Mouse (Mus musculus) kidney, adult 8-10 months (tissue): ENCODE measurements around the gene Cebpzos.

Source experiments
- DNase-seq, 2 experiments: peaks; one replicate each; pipeline ENCODE4 v3.0.0; 2022

The Cebpzos gene

DNA sequence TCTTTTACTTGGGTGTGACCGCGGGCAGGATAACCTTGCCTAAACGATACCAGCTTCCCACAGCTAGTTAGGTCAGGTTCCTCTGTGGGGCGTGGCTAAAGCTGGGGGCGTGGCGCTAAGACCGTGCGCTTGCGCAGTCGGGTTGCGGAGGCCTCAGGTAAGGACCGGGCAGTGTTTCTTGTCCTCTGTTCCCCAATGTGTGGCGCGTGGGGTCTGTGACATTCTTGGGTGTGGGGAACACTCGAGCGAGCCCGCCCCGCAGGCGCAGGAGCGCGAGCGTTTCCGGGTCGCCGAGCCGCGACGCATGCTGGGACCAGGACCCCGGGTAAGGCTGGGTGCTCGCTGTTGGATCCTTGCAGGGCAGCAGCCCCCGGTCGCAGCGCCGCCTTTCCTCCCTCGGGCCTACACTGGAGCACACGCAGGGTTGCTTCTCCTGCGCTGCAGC is at the start of gene Cebpzos:
TSS of gene Cebpzos (plus strand) at position 132 of the 445 bp plus-strand sequence.
- DNase-seq = peak; percentile 93 to 95

DNA sequence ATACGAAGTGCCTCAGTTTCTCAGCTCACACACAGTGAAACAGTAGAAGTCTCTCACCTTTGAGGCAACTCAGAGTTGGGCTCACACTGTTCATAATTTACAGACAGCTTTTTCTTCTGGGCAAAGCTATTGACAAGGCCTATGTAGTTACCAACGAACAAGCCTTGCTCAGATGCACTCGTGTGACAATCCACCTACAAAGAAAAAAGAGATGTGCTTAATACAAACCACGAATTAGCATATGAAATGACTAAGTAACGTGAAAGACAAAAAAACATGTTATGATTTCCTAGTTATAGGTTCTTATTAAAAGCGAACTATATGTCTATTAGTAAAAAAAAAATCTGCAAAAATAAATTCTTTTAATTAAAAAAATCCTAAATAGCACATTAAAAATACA is 42.4 kb upstream of the Cebpzos start:
- no peak for DNase-seq

DNA sequence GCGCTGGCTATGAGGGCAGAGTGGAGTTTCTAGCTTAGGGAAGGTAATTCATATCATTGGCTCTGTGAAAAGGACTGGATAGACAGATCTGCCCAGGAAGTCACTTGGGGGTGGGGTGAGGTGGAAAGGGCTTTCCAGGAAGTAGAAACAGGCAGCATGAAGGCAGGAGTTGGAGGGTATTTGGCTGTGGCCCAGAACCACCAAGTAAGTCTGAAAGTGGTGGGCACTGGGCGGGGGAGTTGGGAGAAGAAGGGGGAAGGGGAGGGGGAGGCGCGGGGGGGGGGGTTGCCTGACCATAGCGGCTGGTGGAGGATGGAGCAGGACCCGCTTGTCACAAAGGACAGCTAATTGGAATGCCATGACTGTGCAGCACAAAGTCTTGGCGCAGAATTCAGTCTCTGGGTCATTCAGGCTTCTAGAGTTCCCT is 34.4 kb upstream of the Cebpzos start:
- no peak for DNase-seq

DNA sequence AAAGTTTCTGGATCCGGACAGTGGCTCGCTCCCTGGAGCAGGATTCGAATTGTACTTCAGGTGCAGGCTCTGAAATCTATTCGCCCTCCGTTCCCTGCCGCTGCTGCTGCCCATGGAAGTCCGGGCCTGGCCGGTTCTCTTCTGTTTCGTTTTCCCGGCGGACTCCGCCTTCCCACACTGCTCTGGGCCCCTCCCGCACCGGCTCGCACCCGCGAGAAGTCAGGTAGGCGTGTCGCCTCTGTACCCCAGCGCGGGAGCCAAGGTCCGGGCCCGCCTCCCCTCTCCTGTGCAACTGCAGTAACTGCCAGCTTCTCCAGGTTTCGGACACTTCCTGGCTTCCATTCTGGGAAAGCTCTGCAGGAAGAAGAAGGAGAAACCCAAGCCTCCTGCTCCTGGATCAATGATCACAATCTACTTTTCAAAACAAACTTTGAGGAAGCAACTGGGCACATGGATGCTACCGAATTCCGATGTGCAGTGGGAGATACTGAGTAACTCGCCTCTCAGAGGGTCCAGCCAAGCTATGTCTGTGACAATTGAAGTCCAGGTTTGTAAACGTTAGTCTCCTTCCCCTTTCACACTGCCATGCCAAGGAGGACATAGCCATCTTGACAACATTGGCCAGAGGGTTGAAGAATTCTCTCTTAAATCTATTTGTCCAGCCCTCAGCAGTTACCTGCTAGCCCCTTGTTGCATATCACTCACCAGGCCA is 33.7 kb upstream of the Cebpzos start, which contains the start of gene Eif2ak2:
TSS of gene Eif2ak2 (minus strand) at position 173 of the 712 bp plus-strand sequence.
- DNase-seq = peak; percentile 88 to 91

DNA sequence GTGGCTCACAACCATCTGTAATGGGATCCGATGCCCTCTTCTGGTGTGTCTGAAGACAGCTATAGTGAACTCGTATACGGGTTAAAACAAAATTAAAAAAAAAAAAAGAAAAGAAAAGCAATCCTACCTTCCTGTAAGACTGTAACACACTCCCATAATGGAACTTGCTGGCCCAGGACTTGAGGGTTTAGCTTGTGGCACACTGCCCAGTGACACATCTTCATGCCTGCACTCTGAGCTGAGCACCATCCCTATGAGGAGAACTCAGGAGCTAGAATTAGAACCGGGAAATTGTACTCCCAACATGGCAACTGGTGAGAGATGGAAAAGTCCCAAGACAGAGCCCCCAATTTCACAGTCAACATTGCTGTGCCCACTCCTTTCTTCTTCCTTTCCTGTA is 33.0 kb upstream of the Cebpzos start:
- DNase-seq = no peak

DNA sequence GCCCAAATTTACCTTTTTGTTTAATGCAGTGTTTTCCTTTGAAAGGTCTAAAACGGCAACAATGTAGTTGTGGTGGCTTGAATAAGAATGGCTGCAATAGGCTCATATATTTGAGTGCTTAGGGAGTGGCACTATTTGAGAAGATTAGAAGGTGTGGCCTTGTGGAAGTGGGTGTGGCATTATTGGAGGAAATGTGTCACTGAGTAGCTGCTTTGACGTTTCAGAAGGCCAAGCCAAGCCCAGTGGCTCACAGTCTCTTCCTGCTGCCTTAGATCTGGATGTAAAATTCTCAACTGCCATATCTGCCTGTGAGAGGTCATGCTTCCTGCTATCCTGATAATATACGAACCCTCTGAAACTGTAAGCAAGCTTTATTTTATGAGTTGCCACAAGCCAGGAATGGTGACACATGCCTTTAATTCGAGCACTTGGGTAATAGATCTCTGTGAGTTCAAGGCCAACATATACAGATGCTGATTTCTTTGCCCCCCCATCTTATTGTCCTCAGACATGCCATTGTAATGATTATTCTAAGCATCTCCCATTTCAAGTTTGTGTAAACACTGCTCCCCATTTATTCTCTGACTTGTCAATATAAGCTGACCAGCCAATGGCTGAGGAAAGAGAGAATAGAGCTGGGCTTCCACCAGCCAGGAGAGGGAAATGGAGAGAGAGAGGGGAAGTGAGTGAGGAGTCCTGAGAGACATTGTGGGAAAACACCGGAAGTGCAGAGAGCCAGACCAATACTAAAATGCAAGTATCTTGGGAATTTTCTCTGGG is 30.8 kb upstream of the Cebpzos start:
- no peak for DNase-seq

DNA sequence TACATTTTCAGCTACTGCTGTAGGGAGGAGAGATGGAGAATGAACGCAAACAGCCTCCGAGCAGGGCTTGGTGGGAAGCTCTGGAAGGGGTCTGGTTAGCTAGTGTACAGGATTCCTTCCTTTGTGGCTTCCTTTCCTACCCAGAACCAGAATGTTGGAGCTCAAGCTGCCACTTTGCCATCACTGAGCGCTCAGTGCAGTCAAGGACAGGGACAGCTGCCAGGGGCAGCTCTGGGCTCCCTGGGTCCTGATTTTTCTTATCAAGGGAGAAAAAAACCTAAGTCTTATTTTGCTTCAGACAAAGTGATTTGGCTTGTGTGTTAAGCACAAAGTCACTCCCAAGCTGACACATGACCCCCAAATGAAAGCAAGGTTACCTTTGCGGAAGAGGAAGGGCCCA is 27.7 kb upstream of the Cebpzos start:
- no peak for DNase-seq

DNA sequence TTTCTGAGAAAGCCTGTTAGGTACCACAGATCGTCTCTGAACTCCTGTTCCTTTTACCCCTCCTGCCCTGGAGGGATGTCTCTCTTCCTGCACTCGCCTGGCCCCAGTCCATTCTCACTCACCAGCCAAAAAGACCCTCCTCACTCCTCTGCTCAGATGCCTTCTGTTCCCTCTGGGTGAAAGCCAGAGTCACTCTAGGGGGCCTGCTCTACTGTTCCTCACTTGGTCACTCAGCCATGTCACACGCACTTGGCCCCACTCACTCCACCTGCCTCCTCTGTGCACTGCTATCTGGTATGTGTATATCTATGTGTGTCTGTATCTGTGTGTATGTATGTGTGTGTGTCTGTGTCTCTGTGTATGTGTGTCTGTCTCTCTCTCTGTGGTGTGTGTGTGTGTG is 27.1 kb upstream of the Cebpzos start:
- DNase-seq = no peak

DNA sequence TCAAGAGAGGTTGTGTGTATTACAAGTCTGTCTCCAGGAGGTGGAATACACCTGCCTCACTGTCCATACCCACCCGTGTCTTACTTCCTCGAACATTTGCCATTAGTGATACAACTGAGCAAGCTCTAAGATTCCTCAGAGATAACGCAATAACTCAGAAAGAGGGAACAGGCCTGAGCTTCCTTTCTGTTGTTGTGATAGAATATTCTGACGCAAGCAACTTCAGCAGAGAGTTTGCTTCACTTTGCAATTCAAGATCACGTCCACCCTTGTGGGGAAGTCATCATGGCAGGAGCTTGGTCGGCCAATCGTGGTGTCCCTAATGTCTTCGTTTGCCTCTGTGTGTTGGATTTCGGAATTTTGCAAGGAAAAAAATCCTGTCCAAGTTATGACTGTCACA is 25.3 kb upstream of the Cebpzos start:
- DNase-seq = no peak

DNA sequence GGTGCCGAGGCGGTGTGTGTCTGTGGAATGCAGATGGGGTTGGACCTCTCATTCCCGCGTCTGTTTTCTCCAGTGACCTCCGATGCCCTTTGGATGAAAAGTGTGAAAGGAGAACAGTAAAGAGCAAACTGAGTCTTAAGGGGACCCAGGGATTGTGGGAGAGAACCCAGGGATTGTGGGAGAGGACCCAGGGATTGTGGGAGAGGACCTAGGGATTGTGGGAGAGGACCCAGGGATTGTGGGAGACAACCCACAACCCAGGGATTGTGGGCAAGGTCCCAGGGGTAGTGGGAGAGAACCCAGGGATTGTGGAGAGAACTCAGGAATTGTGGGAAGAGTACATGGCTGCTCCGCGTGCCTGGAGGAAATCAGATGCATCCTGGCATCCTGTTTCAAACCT is 21.3 kb upstream of the Cebpzos start:
- DNase-seq = no peak

DNA sequence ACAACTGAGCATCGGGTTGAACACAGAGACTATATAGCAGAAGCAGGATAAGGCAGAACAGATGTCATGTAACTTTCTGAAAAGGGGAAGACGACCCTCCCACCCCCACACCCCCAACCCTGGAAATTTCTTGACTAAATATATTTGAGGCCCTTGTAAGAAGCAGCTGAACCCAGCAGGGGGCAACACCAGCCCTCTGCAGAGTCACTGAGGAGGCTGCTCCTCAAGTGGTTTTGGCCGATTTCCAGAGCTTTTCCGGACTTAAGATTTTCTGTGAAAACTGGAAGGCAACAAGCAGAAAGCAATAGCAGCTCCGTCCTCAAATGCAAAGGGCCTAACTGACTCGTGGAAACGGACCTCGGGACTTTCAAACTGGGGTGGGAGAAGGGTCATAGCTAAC is 20.9 kb upstream of the Cebpzos start:
- DNase-seq = peak; percentile 36 to 56

DNA sequence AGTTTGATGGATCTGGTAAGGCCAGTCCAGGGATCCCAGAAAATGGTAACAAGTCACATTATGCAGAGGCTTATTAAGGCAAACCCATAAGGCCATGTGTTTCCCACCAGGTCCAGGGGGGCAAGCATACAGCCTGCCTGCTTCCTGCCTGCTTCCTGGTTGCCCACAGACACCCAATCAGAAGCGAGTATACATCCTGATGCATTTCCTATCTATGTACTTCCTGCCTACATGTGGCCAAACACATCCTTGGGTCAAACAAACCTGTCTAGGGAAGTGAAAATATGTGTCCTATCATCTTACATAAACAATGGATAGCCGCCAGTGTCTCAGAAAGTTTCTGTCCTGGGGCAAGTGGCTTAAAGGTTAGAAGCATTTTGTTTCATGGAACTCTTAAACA is 13.1 kb upstream of the Cebpzos start:
- DNase-seq = no peak

DNA sequence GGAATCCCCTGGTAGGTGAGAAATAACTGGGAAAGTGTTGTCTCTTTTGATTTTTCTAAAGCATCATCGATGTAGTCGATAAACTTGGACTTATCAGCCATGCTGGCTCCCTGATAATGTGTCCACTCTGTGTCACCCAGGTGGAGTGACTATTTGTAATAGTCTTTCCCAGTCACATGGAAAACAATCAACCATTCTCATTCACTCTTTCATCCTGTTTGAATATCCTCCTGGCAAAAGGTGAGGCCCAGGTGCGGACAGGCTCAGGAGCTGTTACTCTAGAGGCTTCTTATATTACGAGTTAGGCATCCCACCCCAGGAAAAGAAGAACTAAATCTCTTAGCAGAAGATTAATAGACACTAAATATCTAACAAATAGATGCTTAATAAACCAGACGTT is 9.4 kb upstream of the Cebpzos start, which contains the start of gene Sult6b1:
TSS of gene Sult6b1 (minus strand) at position 101 of the 400 bp plus-strand sequence.
- no peak for DNase-seq

DNA sequence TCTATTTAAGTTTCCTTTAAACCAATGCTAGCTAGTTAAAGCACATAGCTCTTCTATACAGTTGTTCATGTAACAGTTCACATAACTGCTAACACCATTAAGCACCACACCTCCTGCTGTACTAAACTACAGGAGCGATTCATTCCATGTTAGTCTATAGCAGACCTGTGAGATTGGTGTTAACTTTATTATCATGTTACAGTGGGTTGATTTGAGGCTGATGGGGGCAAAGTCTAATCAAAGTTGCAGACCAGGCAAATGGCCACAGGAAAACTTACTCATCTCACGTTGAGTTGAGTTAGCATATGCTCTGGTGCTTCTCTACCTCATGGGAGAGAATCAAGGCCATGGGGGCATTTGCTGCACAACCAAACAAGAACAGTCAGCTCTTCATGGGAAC is 6.9 kb upstream of the Cebpzos start:
- no peak for DNase-seq

DNA sequence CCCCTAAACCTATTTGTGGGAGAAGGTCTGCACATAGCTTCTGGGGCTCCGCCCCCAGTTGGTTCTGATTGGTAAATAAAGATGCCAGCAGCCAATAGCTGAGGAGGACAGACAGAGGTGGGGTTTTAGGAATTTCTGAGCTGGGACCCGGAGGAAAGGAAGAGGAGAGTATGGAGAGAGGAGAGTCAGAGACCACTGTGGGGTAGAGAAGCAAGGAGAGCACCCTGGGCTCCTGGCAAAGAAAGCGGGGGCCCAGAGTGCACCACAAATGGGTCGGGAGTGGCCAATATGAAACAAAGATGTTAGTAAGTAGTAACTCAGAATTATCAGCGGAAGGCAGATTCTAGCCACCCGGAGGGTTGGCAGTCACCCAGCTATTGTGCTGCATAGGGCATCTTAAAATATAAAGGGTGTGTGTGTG is 3.4 kb upstream of the Cebpzos start:
- no peak for DNase-seq

DNA sequence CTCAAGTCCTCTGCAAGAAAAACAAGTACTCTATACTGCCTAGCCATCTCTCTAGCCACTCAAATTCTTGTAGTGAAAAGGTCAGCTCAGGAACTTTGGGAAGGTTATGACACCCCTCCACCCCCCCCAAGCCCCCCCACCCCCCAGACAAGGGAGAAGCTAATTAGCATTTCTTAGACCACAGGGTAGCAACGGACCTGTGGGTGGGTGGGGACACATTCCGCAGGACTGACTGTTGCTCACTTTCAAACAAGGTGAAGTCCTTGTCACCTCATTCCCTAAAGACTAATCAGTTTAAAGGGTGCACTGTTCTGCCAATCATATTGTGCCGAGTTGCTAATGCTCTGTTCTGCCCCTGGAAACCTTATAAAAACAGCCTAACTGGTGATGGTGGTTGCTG is 2.4 kb upstream of the Cebpzos start:
- no peak for DNase-seq

DNA sequence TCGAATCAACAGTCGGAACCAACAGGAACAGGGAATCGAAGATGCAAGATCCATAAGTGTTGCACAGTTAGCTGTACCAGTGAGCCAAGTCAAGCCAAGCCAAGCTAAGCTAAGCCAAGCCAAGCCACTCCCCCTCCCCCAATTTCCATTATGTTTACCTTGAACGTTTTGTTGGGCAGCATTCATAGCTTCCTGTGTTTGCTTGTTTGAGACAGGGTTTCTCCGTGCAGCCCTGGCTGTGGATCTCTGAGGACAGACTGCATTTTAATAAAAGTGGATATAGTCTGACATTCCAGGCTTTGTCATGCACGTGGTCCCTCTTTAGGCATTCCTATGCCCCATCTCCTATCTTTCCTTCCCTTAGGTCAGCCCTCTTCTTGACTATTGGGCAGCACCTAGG is 528 bp upstream of the Cebpzos start:
- no peak for DNase-seq

DNA sequence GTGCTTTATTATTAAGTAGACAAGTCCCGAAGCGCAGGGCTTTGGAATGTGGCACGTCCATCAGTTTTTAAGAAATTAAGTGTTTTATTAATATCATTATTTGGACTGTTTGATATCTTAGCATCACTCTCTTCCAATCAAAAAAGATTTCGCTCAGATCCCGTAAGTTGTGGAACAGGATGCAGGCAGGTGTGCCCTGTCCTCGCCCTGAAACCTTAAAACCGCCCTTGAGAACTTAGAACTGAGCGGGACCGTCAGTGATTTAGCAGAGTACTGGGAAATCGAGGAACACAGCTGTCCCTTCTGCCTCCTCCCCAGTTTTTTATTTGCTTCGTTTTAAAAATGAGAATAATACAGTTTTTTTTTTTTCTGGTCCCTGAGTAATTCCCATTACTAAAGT is 599 bp downstream of the Cebpzos start:
- DNase-seq = no peak

DNA sequence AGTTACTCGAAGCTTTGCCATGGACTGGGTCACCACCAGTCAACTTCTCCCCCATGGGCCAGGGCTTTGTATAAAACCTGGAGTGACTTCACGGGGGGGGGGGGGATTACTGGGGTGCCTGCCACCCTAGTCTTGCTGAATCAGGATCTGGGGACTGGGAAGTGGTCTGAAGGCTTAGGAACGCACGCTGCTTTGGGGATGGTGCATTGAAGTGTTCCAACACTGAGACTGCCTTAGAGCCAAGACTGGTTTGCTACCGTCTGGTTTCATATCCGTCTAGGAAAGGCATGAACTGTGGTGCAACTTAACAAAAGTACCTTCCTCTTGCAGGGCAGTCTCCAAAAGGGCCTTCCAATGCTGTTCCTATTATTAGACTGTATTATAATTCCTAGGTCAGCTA is 1.4 kb downstream of the Cebpzos start:
- no peak for DNase-seq

DNA sequence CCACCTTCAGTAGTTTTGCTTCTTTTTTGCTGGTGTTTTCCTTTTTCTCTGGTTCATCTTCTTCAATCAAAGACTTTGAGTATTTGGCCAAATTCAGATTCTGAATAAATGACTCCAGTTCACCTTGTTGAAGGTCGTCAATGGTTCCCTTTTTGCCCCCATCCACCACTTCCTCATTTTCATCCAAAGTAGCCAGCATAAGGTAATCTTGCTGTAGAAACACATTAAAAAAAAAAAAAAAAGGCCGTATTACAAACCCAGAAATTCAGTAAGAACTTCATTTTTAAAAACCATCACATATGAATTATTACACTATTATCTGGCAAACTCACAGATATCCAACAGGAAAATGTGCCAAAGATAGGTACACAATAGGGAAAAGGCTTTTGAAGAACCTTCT is 19.6 kb downstream of the Cebpzos start:
- DNase-seq = no peak

DNA sequence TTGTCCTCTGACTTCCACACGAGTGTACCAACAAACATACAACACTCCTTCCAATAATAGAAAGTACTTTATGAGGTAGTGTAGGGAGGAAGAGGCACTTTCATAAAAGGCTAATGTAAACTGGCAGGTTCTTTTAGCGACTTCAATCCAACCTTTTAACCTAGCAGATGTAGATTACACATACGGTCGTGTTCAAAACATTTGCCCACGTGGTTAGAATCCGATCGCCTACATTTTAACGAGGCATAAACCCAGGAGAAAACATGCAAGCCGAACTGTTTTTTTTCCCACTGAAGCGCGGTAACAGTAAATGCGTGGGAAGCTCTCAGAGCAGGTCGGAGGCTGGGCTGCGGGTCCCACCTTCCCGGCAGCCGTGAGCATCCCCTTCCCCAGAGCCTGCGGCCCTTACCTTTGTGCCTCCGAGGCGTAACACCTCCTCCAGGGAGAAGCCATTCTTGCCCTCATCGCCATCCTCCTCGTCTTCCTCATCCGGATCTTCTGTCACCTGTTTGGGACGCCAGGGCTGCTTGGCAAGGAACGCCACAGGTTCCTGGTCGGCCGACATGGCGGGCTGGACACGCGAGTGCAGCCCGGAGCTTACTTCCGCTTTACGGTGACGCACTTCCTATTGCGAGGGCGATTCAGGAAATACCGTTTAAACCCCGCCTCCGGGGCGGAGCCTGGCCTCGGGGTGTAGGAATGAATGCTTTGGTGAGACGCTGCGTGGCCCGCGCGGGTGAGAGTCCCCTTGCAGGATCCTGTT is 20.3 kb downstream of the Cebpzos start, which contains the start of the genes Cebpz and Ndufaf7:
TSS of gene Cebpz (minus strand) at position 601 of the 763 bp plus-strand sequence.
TSS of gene Ndufaf7 (plus strand) at position 671 of the 763 bp plus-strand sequence.
- DNase-seq = peak; percentile 97 to 98

DNA sequence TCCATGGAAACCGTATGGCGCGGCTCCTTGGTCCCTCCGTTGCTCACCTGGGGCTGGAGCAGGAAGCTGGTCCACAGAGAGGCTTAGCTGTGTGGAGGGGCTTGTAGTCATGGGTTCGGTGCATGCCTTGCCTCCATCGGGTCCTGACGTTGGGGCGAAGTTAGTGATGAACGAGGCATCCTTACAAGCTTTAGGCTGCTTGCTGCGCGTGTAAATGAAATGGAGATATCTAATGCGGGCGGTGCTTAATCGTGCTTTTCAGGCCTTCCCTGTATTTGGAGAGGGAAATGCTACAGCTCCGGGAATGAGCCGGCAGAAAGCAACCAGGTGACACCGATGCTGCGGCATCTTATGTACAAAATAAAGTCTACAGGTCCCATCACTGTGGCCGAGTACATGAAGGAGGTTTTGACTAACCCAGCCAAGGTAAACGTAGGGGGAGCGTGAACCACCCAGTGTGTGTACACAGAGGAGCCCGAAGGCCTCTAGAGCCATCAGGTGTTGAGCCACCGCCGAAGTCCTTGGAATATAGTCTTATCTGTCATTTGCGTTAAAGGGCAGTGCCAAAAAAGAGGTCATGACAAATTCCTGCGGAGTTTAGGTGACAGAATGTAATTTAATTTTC is 21.0 kb downstream of the Cebpzos start:
- no peak for DNase-seq

DNA sequence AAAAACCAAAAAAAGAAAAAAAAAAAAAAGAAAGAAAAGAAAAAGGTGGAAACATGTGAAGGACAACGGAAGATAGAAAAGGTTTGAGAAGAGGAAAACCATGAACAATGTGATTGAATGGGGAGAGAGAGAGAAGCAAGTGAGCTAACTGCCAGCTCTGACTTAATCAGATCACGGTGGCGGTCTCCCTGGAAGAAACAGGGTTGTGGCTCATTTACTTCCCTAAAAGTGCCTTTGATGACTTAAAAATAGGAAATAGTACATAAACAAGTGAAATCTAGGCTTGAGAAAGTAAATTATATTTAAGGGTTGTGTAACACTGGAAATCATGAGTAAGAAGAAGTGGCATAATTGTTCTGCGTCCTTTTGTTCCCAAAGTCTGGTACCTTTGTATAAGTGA is 22.6 kb downstream of the Cebpzos start:
- no peak for DNase-seq
